ENCODE assay signal across 8 mouse cellular contexts in the genomic region with DNA sequence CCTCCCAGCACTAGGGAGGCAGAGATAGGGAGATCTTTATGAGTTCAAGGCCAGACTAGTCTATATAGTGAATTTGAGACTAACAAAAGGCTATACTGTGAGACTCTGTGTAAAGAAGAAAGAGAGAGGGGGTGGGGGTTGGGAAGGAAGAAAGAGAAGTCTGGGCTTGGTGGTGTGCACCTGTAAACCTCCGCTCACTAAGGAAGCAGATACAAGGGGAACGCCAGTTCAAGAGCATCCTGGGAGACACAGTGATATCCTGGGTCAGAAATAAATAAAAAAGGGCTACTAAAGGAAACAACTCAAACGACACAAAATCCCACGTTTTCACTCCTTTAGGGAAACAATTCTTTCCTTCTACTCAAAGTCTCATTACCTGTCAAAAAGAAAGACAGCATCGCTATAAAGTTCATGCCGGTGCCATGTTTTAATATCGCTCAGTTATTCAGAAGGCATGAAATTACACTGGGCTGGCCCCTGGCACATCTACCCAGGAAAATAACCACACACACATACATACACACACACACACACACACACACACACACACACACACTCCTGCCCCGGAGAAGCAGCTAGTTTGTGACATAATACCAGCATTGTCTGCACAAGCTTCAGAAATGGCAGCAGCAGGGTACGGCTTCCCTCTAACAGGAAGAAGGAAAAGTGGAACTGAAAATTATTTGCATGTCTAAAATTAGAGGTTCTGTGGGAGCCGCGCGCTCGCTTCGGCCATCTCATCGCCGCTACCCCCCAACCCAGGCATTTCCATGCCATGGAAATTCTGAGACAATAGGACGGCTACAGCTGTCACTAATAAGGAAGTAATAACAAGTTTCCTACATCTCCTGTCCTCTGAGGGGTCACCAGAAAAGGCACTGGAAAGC. TPM values are rescaled to one million over a fixed set of nuclear protein-coding genes. Genes with fewer than 3 reads are reported as not detected.
DNase-seq lines count a peak whose midpoint lies in the region; ATAC-seq lines count a peak whose summit lies in the region.

No protein-coding gene starts in this region.

- ATAC-seq in kidney, embryonic 15.5 days (replicated peaks; ENCODE audit: low FRiP score): no peak
- no peak for ATAC-seq in heart, embryonic 15.5 days (replicated peaks; ENCODE audit: insufficient number of reproducible peaks, insufficient read depth, low FRiP score, low read depth)
- ATAC-seq in lung, embryonic 15.5 days (ENCODE audit: borderline replicate concordance, extremely low read depth, low FRiP score, low TSS enrichment): no peak

- H3K4me1 ChIP-seq in kidney, embryonic 15.5 days: peaks cover 27% of the 10 kb centered on the region
- H3K4me1 ChIP-seq in brown adipose tissue, adult 24 weeks (ENCODE audit: control insufficient read depth, insufficient read depth, insufficient read length, low read length): peaks cover 2% of the 10 kb centered on the region; the same call in 1 of the 2 replicates
- H3K4me1 ChIP-seq in heart, embryonic 15.5 days (replicated peaks): peaks cover 10% of the 10 kb centered on the region
- peaks cover 20% of the 10 kb centered on the region for H3K4me1 ChIP-seq in lung, embryonic 15.5 days

- 69% methylated on average over 17 of the region's 17 CpGs for WGBS in kidney, embryonic 15.5 days
- 53% methylated on average over 17 of the region's 17 CpGs for WGBS in heart, embryonic 15.5 days
- 65% methylated on average over 17 of the region's 17 CpGs for WGBS in lung, embryonic 15.5 days

- no peak for DNase-seq in kidney, postnatal 10 days
- peak; percentile 62 for DNase-seq in splenic B cell, adult 2 months (ENCODE audit: low read depth, low spot score)
- no peak for DNase-seq in urinary bladder, postnatal 25 days (ENCODE audit: low spot score)
- no peak for DNase-seq in gastrocnemius, postnatal 10 days

- H3K9ac ChIP-seq in kidney, embryonic 15.5 days: no peak overlapping the region
- no peak overlapping the region for H3K9ac ChIP-seq in heart, embryonic 15.5 days
- no peak overlapping the region for H3K9ac ChIP-seq in lung, embryonic 15.5 days

- no peak overlapping the region for H3K27ac ChIP-seq in kidney, embryonic 15.5 days
- H3K27ac ChIP-seq in brown adipose tissue, adult 24 weeks (replicated peaks; ENCODE audit: low read depth, low read length): no peak overlapping the region; the same call in 1 of the 2 replicates
- H3K27ac ChIP-seq in heart, embryonic 15.5 days: no peak overlapping the region
- no peak overlapping the region for H3K27ac ChIP-seq in lung, embryonic 15.5 days

- H3K36me3 ChIP-seq in kidney, embryonic 15.5 days: no peaks in the 10 kb centered on the region
- no peaks in the 10 kb centered on the region for H3K36me3 ChIP-seq in heart, embryonic 15.5 days
- H3K36me3 ChIP-seq in lung, embryonic 15.5 days: no peaks in the 10 kb centered on the region
- H3K36me3 ChIP-seq in splenic B cell, adult 2 months (ENCODE audit: control insufficient read depth, insufficient read depth, low read length, poor library complexity, severe bottlenecking): no peaks in the 10 kb centered on the region

- no peaks in the 10 kb centered on the region for H3K27me3 ChIP-seq in kidney, embryonic 15.5 days
- H3K27me3 ChIP-seq in heart, embryonic 15.5 days: no peaks in the 10 kb centered on the region
- no peaks in the 10 kb centered on the region for H3K27me3 ChIP-seq in lung, embryonic 15.5 days
- no peaks in the 10 kb centered on the region for H3K27me3 ChIP-seq in splenic B cell, adult 2 months (ENCODE audit: control insufficient read depth, insufficient read depth, low read length, poor library complexity, severe bottlenecking)

- H3K9me3 ChIP-seq in kidney, embryonic 15.5 days (replicated peaks): no peaks in the 10 kb centered on the region
- H3K9me3 ChIP-seq in heart, embryonic 15.5 days (replicated peaks): no peaks in the 10 kb centered on the region
- no peaks in the 10 kb centered on the region for H3K9me3 ChIP-seq in lung, embryonic 15.5 days

- no peak overlapping the region for H3K4me3 ChIP-seq in kidney, embryonic 15.5 days (replicated peaks)
- peak overlapping the region; percentile 33 for H3K4me3 ChIP-seq in brown adipose tissue, adult 24 weeks (ENCODE audit: insufficient read depth, low read depth, low read length)
- H3K4me3 ChIP-seq in heart, embryonic 15.5 days: peak overlapping the region; percentile 28
- H3K4me3 ChIP-seq in lung, embryonic 15.5 days: no peak overlapping the region

- H3K4me2 ChIP-seq in kidney, embryonic 15.5 days: peak overlapping the region; percentile 29
- peak overlapping the region; percentile 55 for H3K4me2 ChIP-seq in heart, embryonic 15.5 days
- peak overlapping the region; percentile 13; the same call in 1 of the 2 replicates for H3K4me2 ChIP-seq in lung, embryonic 15.5 days

RNA-seq across cellular contexts. Expression of gene Ptprj, which starts 6.6 kb away (rescaled TPM):
- polyA plus RNA-seq in kidney, embryonic 15.5 days (2015; fragmentation: Nextera tagmentation; extraction: Ambion mirVana): 6.5 and 7.1 TPM in 2 replicates
- polyA plus RNA-seq in brown adipose tissue, adult 24 weeks (2012; ENCODE audit: insufficient read depth, insufficient read length, missing spikeins): 2.1 and 4.2 TPM in 2 replicates
- 1.1 and 1.3 TPM in 2 replicates for polyA plus RNA-seq in heart, embryonic 15.5 days (2015; fragmentation: Nextera tagmentation; extraction: Ambion mirVana)
- polyA plus RNA-seq in lung, embryonic 15.5 days (2015; fragmentation: Nextera tagmentation; extraction: Ambion mirVana): 3.4 TPM in 2 replicates
- total RNA-seq in gastrocnemius, postnatal 10 days (2021): 1 to 10 TPM; 7.5 to 9.5 TPM

Comparison
In these comparisons a context has a peak if more than half of its experiments do, and no peak if none do; other contexts are left out.
1. H3K4me3 ChIP-seq: peak in brown adipose tissue, adult 24 weeks (single experiment) and heart, embryonic 15.5 days (single experiment); none in kidney, embryonic 15.5 days (single experiment) and lung, embryonic 15.5 days (single experiment).
2. Peak in every context shown above with its lines, with median percentiles within 50 percentile points of each other: H3K4me2 ChIP-seq.